Mouse (Mus musculus): ENCODE results near the gene Gm45213. TPM values are rescaled to one million over a fixed set of nuclear protein-coding genes. Genes with fewer than 3 reads are reported as not detected.

Gm45213 gene
- polyA plus RNA-seq, 1 experiment from 2014 or later: not detected

DNA sequence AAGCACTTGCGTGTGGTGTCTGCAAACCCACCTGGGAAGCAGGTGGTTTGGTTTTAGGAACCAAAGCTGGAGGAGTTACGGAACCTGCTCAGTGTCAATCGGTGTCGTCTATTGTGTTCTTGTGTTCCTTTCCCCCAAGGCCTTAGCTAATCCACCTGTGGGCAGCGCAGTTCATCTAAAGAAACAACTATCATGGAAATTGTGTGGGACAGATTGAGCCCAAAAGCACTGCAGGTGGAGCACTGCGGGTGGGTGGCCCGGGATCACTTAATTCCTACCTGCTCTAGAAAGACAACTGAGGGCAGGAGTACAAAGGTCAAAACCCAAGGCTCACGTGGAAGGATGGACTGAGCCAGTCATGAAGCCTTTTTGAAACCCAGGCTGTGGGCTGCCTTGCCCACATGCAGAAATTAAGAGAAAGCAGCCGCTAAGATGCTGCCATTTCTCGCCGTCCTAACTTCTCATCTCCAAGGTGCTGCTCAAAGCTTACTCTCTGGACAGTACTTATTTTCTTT is 47.3 kb downstream of the Gm45213 start:
- no peaks in the 10 kb centered on the region for H3K4me1 ChIP-seq
- peaks cover 59% of the 10 kb centered on the region for H3K36me3 ChIP-seq
- H3K4me3 ChIP-seq (replicated peaks): no peak overlapping the region
- no peaks in the 10 kb centered on the region for H3K27me3 ChIP-seq (replicated peaks)
- no peak overlapping the region for H3K4me2 ChIP-seq
- H3K27ac ChIP-seq (replicated peaks): no peak overlapping the region
- no peak for ATAC-seq (ENCODE audit: low FRiP score)
- WGBS: 90% methylated on average over 11 of the region's 11 CpGs
- H3K9me3 ChIP-seq (replicated peaks): no peaks in the 10 kb centered on the region
- no peak overlapping the region for H3K9ac ChIP-seq (replicated peaks)

DNA sequence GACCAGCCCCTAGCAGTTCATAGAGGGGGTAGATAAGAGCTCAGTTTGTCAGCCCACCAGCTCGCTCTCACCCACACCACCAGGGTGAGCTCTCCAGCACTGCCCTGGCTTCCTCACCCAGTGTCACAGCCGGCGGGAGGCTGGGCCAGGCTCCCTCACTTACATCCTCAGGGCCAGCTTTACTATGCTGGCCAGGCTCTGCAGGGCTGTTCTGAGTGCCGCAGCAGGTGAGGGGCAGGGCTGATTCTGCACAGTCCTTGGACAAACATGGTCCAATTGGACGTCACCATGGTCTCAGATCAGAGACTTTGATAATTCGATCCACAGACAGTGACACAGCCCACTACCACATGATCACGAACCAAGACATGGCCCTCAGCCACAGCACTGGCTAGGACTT is 48.2 kb downstream of the Gm45213 start:
- no peak overlapping the region for H3K9ac ChIP-seq (replicated peaks)
- no peak overlapping the region for H3K4me2 ChIP-seq
- no peaks in the 10 kb centered on the region for H3K4me1 ChIP-seq
- H3K9me3 ChIP-seq (replicated peaks): no peaks in the 10 kb centered on the region
- H3K27ac ChIP-seq (replicated peaks): no peak overlapping the region
- WGBS: 88% methylated on average over 7 of the region's 7 CpGs
- ATAC-seq (ENCODE audit: low FRiP score): no peak
- H3K27me3 ChIP-seq (replicated peaks): no peaks in the 10 kb centered on the region
- H3K36me3 ChIP-seq: peaks cover 52% of the 10 kb centered on the region
- no peak overlapping the region for H3K4me3 ChIP-seq (replicated peaks)

DNA sequence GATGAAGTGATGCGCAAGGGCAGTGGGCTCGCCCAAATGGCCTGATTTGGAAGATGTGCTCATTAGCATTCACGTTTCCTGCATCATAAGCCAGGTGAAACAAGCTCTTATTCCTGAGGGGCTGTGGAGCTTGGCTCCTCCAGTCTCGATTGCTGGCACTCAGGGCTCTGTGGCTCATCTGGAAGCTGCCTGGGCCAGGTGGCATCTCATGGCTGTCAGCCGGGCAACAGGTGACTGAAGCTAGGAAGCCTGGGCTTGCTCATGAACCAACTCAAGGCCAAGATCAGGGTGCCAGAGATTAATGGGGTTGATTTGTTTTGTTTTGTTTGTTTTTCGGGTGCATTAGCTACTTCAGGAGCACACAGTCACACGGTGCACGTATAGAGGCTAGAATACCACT is 49.3 kb downstream of the Gm45213 start:
- no peak overlapping the region for H3K4me3 ChIP-seq (replicated peaks)
- no peak overlapping the region for H3K4me2 ChIP-seq
- H3K9me3 ChIP-seq (replicated peaks): no peaks in the 10 kb centered on the region
- no peak for ATAC-seq (ENCODE audit: low FRiP score)
- H3K27me3 ChIP-seq (replicated peaks): no peaks in the 10 kb centered on the region
- H3K36me3 ChIP-seq: peaks cover 41% of the 10 kb centered on the region
- WGBS: 85% methylated on average over 8 of the region's 8 CpGs
- no peak overlapping the region for H3K9ac ChIP-seq (replicated peaks)
- H3K27ac ChIP-seq (replicated peaks): no peak overlapping the region
- no peaks in the 10 kb centered on the region for H3K4me1 ChIP-seq

DNA sequence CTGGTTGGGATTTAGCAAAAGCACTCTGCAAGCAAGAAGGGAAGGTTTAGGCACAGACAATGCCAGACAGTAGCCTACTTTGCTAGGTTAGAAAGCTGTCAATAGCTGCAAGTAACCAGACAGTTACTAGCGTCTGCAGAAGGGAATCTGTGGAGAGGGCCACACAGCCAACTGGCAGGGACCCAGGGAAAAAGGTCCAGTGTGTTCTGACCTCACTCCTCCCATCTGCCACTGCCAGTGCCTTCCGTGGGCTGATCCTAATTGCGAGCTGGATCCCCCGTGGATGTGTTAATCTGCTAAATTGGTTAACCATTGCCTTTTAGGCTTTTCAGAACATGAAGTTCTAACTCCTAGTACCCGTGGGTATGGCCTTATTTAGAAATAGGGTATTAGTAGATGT is 50.7 kb downstream of the Gm45213 start:
- Histone ChIP-seq H3K4me2 (no peak overlapping the region), H3K4me3 (replicated peaks) (no peak overlapping the region), H3K4me1 (no peaks in the 10 kb centered on the region), H3K9ac (replicated peaks) (no peak overlapping the region), H3K9me3 (replicated peaks) (no peaks in the 10 kb centered on the region), H3K27me3 (replicated peaks) (no peaks in the 10 kb centered on the region), H3K27ac (replicated peaks) (no peak overlapping the region), H3K36me3 (peaks cover 27% of the 10 kb centered on the region)
- WGBS: 72% methylated on average over 5 of the region's 5 CpGs
- ATAC-seq (ENCODE audit: low FRiP score): no peak

DNA sequence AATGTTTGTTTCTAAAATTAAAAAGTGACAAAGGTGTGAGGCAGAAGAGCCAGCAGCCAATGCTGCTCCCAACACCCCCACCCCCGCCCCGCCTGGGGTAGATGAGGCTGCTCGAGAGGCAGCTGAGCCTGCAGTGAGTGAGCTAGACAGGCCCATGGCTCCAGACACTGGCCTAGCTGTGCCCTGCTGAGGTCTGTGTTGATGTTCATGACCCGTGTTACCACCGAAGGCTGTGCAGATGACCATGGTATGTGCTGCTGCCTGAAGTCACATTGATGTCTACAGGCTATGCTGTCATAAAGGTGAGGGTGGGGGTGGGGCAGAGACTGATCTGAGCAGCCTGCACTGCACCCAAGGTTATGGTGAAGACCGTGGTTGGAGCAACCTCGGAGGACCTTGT is 55.4 kb downstream of the Gm45213 start:
- H3K9me3 ChIP-seq (replicated peaks): no peaks in the 10 kb centered on the region
- H3K27me3 ChIP-seq (replicated peaks): no peaks in the 10 kb centered on the region; the same call in 1 of the 2 replicates
- H3K36me3 ChIP-seq: no peaks in the 10 kb centered on the region
- 90% methylated on average over 7 of the region's 7 CpGs for WGBS
- no peak overlapping the region for H3K4me2 ChIP-seq
- H3K4me3 ChIP-seq (replicated peaks): no peak overlapping the region
- no peak for ATAC-seq (ENCODE audit: low FRiP score)
- H3K9ac ChIP-seq (replicated peaks): no peak overlapping the region
- H3K27ac ChIP-seq (replicated peaks): no peak overlapping the region
- H3K4me1 ChIP-seq: no peaks in the 10 kb centered on the region

DNA sequence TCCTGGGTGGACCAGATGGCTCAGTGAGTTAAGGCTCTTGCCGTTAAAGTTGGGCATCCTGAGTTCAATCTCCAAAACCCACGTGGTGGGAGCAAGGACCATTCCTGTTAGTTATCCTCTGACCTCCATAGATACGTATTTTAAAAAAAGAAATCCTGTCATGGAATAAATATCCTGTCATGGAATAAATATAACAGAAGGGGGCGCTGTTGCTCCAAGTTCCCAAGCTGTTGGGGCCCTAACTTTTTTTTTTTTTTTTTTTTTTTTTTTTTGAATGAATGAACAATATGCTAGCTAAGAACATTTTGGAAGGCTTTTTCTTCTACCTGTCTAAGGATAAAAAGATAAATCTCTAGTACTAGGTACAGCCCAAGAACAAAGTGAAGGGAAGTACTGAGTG is 58.5 kb downstream of the Gm45213 start:
- no peaks in the 10 kb centered on the region for H3K36me3 ChIP-seq
- H3K9me3 ChIP-seq (replicated peaks): no peaks in the 10 kb centered on the region
- WGBS: 4% methylated on average over 4 of the region's 4 CpGs
- peaks cover 2% of the 10 kb centered on the region; the same call in 1 of the 2 replicates for H3K27me3 ChIP-seq (replicated peaks)
- no peak overlapping the region for H3K27ac ChIP-seq (replicated peaks)
- no peak overlapping the region for H3K4me3 ChIP-seq (replicated peaks)
- no peaks in the 10 kb centered on the region for H3K4me1 ChIP-seq
- no peak overlapping the region for H3K9ac ChIP-seq (replicated peaks)
- no peak overlapping the region for H3K4me2 ChIP-seq
- ATAC-seq (ENCODE audit: low FRiP score): no peak

DNA sequence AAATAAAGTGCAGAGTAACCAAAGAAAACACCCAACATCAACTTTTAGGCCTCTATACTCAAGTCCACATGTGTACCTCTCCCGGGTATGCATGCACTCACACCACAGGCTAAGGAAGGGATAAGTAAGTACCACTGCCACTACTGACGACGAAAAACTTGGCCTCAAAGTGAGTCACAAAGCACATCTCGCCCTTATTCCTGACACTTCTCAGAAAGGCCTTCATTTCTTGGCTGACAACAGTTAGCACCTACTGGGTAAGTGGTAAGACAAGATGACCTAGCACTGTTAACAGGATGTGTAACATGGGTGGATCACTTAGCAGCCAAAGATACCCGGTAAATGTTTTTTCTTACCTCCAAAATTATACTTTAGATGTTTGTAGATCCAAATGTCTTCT is 61.1 kb downstream of the Gm45213 start:
- Histone ChIP-seq H3K4me2 (no peak overlapping the region), H3K4me1 (peaks cover 4% of the 10 kb centered on the region), H3K27ac (replicated peaks) (no peak overlapping the region), H3K4me3 (replicated peaks) (no peak overlapping the region), H3K27me3 (replicated peaks) (peaks cover 3% of the 10 kb centered on the region; the same call in 1 of the 2 replicates), H3K9me3 (replicated peaks) (no peaks in the 10 kb centered on the region), H3K36me3 (no peaks in the 10 kb centered on the region), H3K9ac (replicated peaks) (no peak overlapping the region)
- ATAC-seq (ENCODE audit: low FRiP score): no peak
- WGBS: 89% methylated on average over 5 of the region's 5 CpGs

DNA sequence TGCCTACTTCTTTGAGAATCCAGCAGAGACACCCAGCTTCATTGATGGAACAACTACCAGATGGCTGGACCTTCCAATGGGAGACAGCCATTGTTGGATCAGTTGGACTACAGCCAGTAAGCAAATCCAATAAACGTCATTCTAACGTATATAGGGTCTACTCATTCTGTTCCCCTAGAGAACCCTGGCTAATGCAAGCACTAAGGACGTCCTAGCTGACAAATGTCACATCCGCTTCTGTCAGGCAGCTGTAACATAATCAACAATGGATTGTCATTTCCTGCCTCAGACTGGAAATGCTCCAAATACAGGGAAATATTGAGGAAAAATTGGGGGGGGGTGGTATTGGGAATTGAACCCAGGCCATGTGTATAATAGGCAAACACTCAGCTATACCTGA is 62.4 kb downstream of the Gm45213 start:
- no peak overlapping the region for H3K9ac ChIP-seq (replicated peaks)
- H3K9me3 ChIP-seq (replicated peaks): no peaks in the 10 kb centered on the region
- H3K4me2 ChIP-seq: no peak overlapping the region
- no peak for ATAC-seq (ENCODE audit: low FRiP score)
- peaks cover 3% of the 10 kb centered on the region; the same call in 1 of the 2 replicates for H3K27me3 ChIP-seq (replicated peaks)
- no peak overlapping the region for H3K27ac ChIP-seq (replicated peaks)
- 52% methylated on average over 4 of the region's 4 CpGs for WGBS
- H3K4me3 ChIP-seq (replicated peaks): no peak overlapping the region
- H3K4me1 ChIP-seq: peaks cover 8% of the 10 kb centered on the region
- H3K36me3 ChIP-seq: no peaks in the 10 kb centered on the region

DNA sequence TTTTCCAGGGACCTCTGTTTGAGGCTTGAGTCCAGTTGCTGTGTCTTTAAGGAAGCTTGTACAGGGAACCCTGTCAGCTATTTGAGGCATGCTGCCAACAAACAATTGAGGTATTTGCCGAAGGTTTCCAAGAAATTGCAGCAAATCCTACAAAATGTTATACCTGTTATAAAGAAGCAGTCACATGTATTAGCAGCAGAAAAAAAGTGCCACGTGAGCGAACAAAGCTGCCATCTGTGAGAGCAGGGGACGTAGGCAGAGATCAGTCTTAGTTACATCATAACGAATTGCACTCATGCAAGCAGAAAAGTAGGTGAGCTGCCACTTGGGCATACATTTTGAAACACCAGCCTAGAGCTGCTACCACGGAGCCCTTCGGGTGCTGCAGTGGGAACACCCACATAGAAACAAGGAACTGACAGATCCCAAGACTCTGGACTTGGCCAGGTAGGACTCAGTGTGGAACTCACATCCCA is 63.2 kb downstream of the Gm45213 start:
- 0 out of 2 replicates have a peak, but pooled peaks cover 3% of the 10 kb centered on the region for H3K27me3 ChIP-seq (replicated peaks)
- 82% methylated on average over 7 of the region's 7 CpGs for WGBS
- H3K4me1 ChIP-seq: peaks cover 16% of the 10 kb centered on the region
- no peak overlapping the region for H3K27ac ChIP-seq (replicated peaks)
- no peak for ATAC-seq (ENCODE audit: low FRiP score)
- no peaks in the 10 kb centered on the region for H3K9me3 ChIP-seq (replicated peaks)
- no peak overlapping the region for H3K4me2 ChIP-seq
- H3K36me3 ChIP-seq: no peaks in the 10 kb centered on the region
- H3K9ac ChIP-seq (replicated peaks): no peak overlapping the region
- H3K4me3 ChIP-seq (replicated peaks): no peak overlapping the region

DNA sequence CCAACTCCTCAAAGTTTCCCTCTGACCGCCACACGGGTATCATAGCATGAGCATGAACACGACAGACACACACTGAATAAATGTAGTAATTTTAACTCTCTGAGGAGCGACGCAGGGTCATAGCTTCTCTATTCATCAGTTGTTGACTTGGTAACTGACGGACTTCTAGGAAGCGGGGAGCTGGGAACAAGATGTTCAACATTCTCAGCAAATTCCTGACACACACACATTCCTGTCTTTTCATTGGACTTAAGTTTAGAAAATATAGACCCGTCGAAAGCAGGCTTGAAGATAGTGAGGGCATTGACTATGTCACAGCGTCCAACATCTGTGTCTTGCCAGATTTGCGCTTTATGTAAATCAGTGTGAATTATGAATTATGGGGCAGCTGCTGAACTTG is 63.8 kb downstream of the Gm45213 start:
- no peak overlapping the region for H3K9ac ChIP-seq (replicated peaks)
- no peaks in the 10 kb centered on the region for H3K9me3 ChIP-seq (replicated peaks)
- ATAC-seq (ENCODE audit: low FRiP score): no peak
- H3K4me2 ChIP-seq: no peak overlapping the region
- H3K27me3 ChIP-seq (replicated peaks): 0 out of 2 replicates have a peak, but pooled peaks cover 3% of the 10 kb centered on the region
- no peak overlapping the region for H3K4me3 ChIP-seq (replicated peaks)
- H3K4me1 ChIP-seq: peaks cover 21% of the 10 kb centered on the region
- H3K27ac ChIP-seq (replicated peaks): no peak overlapping the region
- 79% methylated on average over 11 of the region's 11 CpGs for WGBS
- no peaks in the 10 kb centered on the region for H3K36me3 ChIP-seq

DNA sequence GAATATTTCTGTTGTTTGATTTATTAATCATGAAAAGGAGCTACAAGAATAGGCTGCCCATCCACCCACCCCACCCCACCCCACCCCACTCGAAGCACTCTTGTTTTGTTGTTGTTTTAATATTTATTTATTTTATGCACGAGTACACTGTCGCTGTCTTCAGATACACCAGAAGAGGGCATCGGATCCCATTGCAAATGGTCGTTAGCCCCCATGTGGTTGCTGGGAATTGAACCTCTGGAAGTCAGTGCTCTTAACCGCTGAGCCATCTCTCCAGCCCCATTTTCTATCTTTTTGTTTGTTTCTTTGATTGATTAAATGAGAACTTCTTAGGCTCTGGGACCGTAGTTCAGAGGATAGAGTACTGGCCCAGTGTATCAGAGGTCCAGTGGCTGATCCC is 64.5 kb downstream of the Gm45213 start:
- 9% methylated on average over 7 of the region's 7 CpGs for WGBS
- Histone ChIP-seq H3K4me3 (replicated peaks) (no peak overlapping the region), H3K4me2 (no peak overlapping the region), H3K9ac (replicated peaks) (no peak overlapping the region), H3K27ac (replicated peaks) (no peak overlapping the region; the same call in 1 of the 2 replicates), H3K9me3 (replicated peaks) (no peaks in the 10 kb centered on the region), H3K36me3 (no peaks in the 10 kb centered on the region), H3K4me1 (peaks cover 26% of the 10 kb centered on the region), H3K27me3 (replicated peaks) (0 out of 2 replicates have a peak, but pooled peaks cover 3% of the 10 kb centered on the region)
- no peak for ATAC-seq (ENCODE audit: low FRiP score)

DNA sequence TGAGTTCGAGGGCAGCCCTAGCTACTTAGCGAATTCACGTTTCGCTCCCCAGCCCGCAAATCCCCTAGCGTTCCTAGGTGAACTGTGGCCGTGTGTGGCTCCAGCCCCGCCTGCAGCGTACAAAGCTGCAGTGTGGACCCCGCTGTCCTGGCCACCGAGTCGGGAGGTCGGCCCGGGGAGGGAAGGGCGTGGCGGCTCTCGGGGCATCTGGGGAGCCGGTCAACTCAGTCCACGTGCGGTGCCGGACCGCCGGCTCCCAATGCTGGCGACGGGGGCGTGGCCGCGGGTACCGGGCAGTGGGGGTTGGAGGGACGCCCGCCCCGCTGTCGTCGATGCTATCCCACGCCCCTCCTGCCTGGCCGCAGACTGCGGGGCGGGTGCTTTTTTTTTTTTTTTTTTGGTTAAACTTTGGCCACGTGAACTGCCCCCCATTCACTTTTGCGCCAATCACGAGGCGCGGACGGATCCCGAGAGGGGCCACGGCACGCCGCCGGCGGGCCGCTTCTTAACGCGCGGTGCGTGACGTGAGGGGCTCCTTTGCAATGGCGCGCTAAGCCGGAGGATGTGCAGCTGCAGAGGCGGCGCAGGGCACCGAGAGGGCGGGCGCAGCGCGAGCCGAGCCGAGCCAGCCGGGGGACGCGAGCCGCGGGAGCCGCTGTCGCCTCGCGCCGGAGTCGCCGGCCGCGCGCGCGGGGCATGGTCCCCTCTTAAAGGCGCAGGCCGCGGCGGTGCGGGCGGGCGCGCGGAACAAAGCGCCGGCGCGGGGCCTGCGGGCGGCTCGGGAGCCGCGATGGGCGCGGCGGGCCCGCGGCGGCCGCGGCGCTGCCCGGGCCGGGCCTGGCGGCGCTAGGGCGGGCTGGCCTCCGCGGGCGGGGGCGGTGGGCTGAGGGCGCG is 65.8 kb downstream of the Gm45213 start, which contains the start of gene Chsy1:
Gene Chsy1, plus strand, starts transcription at position 555 of the 894 bp plus-strand sequence.
- Histone ChIP-seq H3K27me3 (replicated peaks) (0 out of 2 replicates have a peak, but pooled peaks cover 3% of the 10 kb centered on the region), H3K27ac (replicated peaks) (peak within 1 kb of the TSS; percentile 90), H3K36me3 (no peaks in the 10 kb centered on the region), H3K4me3 (replicated peaks) (peak within 1 kb of the TSS; percentile 95), H3K9me3 (replicated peaks) (no peaks in the 10 kb centered on the region), H3K4me1 (peaks cover 34% of the 10 kb centered on the region), H3K4me2 (peak within 1 kb of the TSS; percentile 98), H3K9ac (replicated peaks) (peak within 1 kb of the TSS; percentile 93)
- WGBS: under 1% methylated on average over 120 of the region's 123 CpGs
- peak; percentile 90 for ATAC-seq (ENCODE audit: low FRiP score)

All from neural tube, embryonic 15.5 days (tissue).